In the genomic region with DNA sequence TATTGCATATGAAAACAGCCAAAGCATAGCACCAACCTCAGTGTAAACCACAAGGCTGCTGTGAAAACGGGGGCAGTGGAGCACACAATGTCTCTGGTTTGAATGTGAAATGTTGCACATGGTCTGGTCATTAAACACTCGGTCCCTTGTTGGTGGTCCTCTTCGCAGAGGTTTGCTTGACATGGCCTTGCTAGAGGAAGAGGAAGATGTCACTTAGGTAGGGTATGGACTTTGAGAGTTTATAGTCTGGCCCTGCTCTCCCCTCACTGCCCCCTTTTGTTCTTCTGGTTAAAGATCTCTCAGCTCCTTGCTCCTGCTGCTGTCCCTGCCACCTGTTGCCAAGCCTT, we compare ENCODE assay signal across 17 mouse cellular contexts.
DNase-seq lines count a peak whose midpoint lies in the region; ATAC-seq lines count a peak whose summit lies in the region.
"Had no signal": no experiment of that assay in that cellular context is flagged by ENCODE, and none has a peak within 500 bp of the region (broad histone marks: within the 10 kb centered on the region; RNA-seq: fewer than 3 reads in every experiment).

No protein-coding gene starts in this region.

- peak; percentile 7 for DNase-seq in hindbrain, embryonic 11.5 days (ENCODE audit: low spot score)
- no peak for DNase-seq in hindbrain, embryonic 10.5 days (ENCODE audit: low spot score)
- no peak for DNase-seq in midbrain, embryonic 11.5 days (ENCODE audit: low spot score, missing footprints)
- DNase-seq in left cerebral cortex, postnatal 14 days (ENCODE audit: low spot score in 2 of 2), result no peak
- DNase-seq in urinary bladder, adult 2 months (ENCODE audit: low spot score), result no peak
- no peak for DNase-seq in left cerebral cortex, postnatal 10 days (ENCODE audit: extremely low spot score in 1 of 2, low spot score in 2 of 2)
- DNase-seq: adrenal gland, postnatal 25 days; cerebellum, adult 9-10 months; gastrocnemius, postnatal 25 days; kidney, adult 9 months; kidney, postnatal 36 days; liver; lung, adult 2 months; thymus, postnatal 4 days had no signal

- 64% methylated on average over 3 of the region's 3 CpGs for WGBS in hindbrain, embryonic 11.5 days
- 78% methylated on average over 3 of the region's 3 CpGs for WGBS in hindbrain, embryonic 10.5 days
- WGBS in forebrain, embryonic 16.5 days, result 1% methylated on average over 3 of the region's 3 CpGs
- WGBS in midbrain, embryonic 11.5 days, result 71% methylated on average over 3 of the region's 3 CpGs
- WGBS in neural tube, embryonic 15.5 days, result 36% methylated on average over 3 of the region's 3 CpGs

- no peak overlapping the region for H3K4me2 ChIP-seq in hindbrain, embryonic 11.5 days (replicated peaks; ENCODE audit: low read depth, low read length)
- peak overlapping the region; percentile 37 for H3K4me2 ChIP-seq in forebrain, embryonic 16.5 days (ENCODE audit: low read length)
- H3K4me2 ChIP-seq in midbrain, embryonic 11.5 days, result no peak overlapping the region
- peak overlapping the region; percentile 28 for H3K4me2 ChIP-seq in neural tube, embryonic 15.5 days

- H3K36me3 ChIP-seq in hindbrain, embryonic 11.5 days (ENCODE audit: control insufficient read depth, insufficient read depth, low read length), result no peaks in the 10 kb centered on the region
- no peaks in the 10 kb centered on the region for H3K36me3 ChIP-seq in hindbrain, embryonic 10.5 days
- no peaks in the 10 kb centered on the region for H3K36me3 ChIP-seq in forebrain, embryonic 16.5 days (ENCODE audit: control insufficient read depth, insufficient read depth)
- H3K36me3 ChIP-seq in midbrain, embryonic 11.5 days (ENCODE audit: control insufficient read depth, insufficient read depth, low read length), result no peaks in the 10 kb centered on the region
- no peaks in the 10 kb centered on the region for H3K36me3 ChIP-seq in neural tube, embryonic 15.5 days

- H3K9me3 ChIP-seq in hindbrain, embryonic 11.5 days (ENCODE audit: control insufficient read depth, low read length), result no peaks in the 10 kb centered on the region
- H3K9me3 ChIP-seq in hindbrain, embryonic 10.5 days, result no peaks in the 10 kb centered on the region
- H3K9me3 ChIP-seq in forebrain, embryonic 16.5 days (ENCODE audit: control insufficient read depth, low read length), result no peaks in the 10 kb centered on the region
- no peaks in the 10 kb centered on the region for H3K9me3 ChIP-seq in midbrain, embryonic 11.5 days (ENCODE audit: control insufficient read depth, low read length)
- H3K9me3 ChIP-seq in neural tube, embryonic 15.5 days (replicated peaks), result no peaks in the 10 kb centered on the region

- no peaks in the 10 kb centered on the region for H3K4me1 ChIP-seq in hindbrain, embryonic 11.5 days (replicated peaks; ENCODE audit: control insufficient read depth, insufficient read depth, low read length)
- H3K4me1 ChIP-seq in hindbrain, embryonic 10.5 days (replicated peaks), result 0 out of 2 replicates have a peak, but pooled peaks cover 6% of the 10 kb centered on the region
- H3K4me1 ChIP-seq in forebrain, embryonic 16.5 days (replicated peaks; ENCODE audit: control insufficient read depth, insufficient read depth, low read length), result peaks cover 7% of the 10 kb centered on the region
- no peaks in the 10 kb centered on the region for H3K4me1 ChIP-seq in midbrain, embryonic 11.5 days (ENCODE audit: control insufficient read depth, insufficient read depth, low read length)
- peaks cover 6% of the 10 kb centered on the region; the same call in 1 of the 2 replicates for H3K4me1 ChIP-seq in neural tube, embryonic 15.5 days

- no peak overlapping the region for H3K27ac ChIP-seq in hindbrain, embryonic 11.5 days (ENCODE audit: low read depth, low read length)
- no peak overlapping the region for H3K27ac ChIP-seq in hindbrain, embryonic 10.5 days
- H3K27ac ChIP-seq in forebrain, embryonic 16.5 days (ENCODE audit: low read length), result no peak overlapping the region
- no peak overlapping the region for H3K27ac ChIP-seq in midbrain, embryonic 11.5 days (ENCODE audit: low read depth, low read length)
- no peak overlapping the region for H3K27ac ChIP-seq in neural tube, embryonic 15.5 days (replicated peaks)
- H3K27ac ChIP-seq: macrophage had no signal

- intact Hi-C loops in left cerebral cortex, postnatal 14 days (cut with DNase I), result no loop called here
- intact Hi-C loops in left cerebral cortex, postnatal 10 days (cut with DNase I), result no loop called here

- peak; percentile 58 for ATAC-seq in hindbrain, embryonic 11.5 days (ENCODE audit: low FRiP score)
- ATAC-seq in forebrain, embryonic 16.5 days, result peak; percentile 72
- ATAC-seq in midbrain, embryonic 11.5 days (ENCODE audit: low FRiP score), result peak; percentile 70
- no peak; the same call in 1 of the 2 replicates for ATAC-seq in neural tube, embryonic 15.5 days (ENCODE audit: low FRiP score)

- no peaks in the 10 kb centered on the region for H3K27me3 ChIP-seq in hindbrain, embryonic 11.5 days (ENCODE audit: control insufficient read depth, insufficient read depth, low read length)
- H3K27me3 ChIP-seq in hindbrain, embryonic 10.5 days (ENCODE audit: insufficient read depth, poor library complexity, severe bottlenecking), result no peaks in the 10 kb centered on the region
- H3K27me3 ChIP-seq in forebrain, embryonic 16.5 days (replicated peaks; ENCODE audit: control insufficient read depth, insufficient read depth, low read length), result no peaks in the 10 kb centered on the region
- no peaks in the 10 kb centered on the region for H3K27me3 ChIP-seq in midbrain, embryonic 11.5 days (ENCODE audit: control insufficient read depth, insufficient read depth, low read length)
- H3K27me3 ChIP-seq in neural tube, embryonic 15.5 days (replicated peaks), result no peaks in the 10 kb centered on the region

- no peak overlapping the region for H3K9ac ChIP-seq in hindbrain, embryonic 11.5 days (ENCODE audit: low read depth, low read length)
- H3K9ac ChIP-seq in forebrain, embryonic 16.5 days (replicated peaks; ENCODE audit: low read depth, low read length), result no peak overlapping the region
- H3K9ac ChIP-seq in midbrain, embryonic 11.5 days (ENCODE audit: low read length), result no peak overlapping the region
- H3K9ac ChIP-seq in neural tube, embryonic 15.5 days (replicated peaks), result no peak overlapping the region

- no peak overlapping the region for H3K4me3 ChIP-seq in hindbrain, embryonic 11.5 days (ENCODE audit: low read depth, low read length)
- no peak overlapping the region for H3K4me3 ChIP-seq in hindbrain, embryonic 10.5 days
- no peak overlapping the region for H3K4me3 ChIP-seq in forebrain, embryonic 16.5 days (replicated peaks; ENCODE audit: low read length)
- H3K4me3 ChIP-seq in midbrain, embryonic 11.5 days (ENCODE audit: low read depth, low read length), result no peak overlapping the region
- H3K4me3 ChIP-seq in neural tube, embryonic 15.5 days (replicated peaks), result no peak overlapping the region

Comparison
In these comparisons a context has a peak if more than half of its experiments do, and no peak if none do; other contexts are left out.
1. H3K4me2 ChIP-seq: peak in forebrain, embryonic 16.5 days (single experiment) and neural tube, embryonic 15.5 days (single experiment); none in hindbrain, embryonic 11.5 days (single experiment) and midbrain, embryonic 11.5 days (single experiment).